Mouse (Mus musculus) splenic B cell, adult 2 months (primary cell): ENCODE results near the gene 4931428F04Rik.

Experiments used
- DNase-seq: peaks from one replicate; pipeline ENCODE4 v3.0.0-alpha.2; 2011; ENCODE audit warnings: low read depth, low spot score
- H3K27me3 ChIP-seq: 2 replicates; pipeline ENCODE4 v1.6.1; 2012; ENCODE audit warnings: mild to moderate bottlenecking, low read length, moderate library complexity, mixed read lengths; ENCODE audit not compliant: control insufficient read depth, poor library complexity, insufficient read depth, severe bottlenecking
- H3K36me3 ChIP-seq: 2 replicates; pipeline ENCODE4 v1.6.1; 2012; ENCODE audit warnings: mild to moderate bottlenecking, low read length, moderate library complexity, mixed read lengths; ENCODE audit not compliant: control insufficient read depth, poor library complexity, insufficient read depth, severe bottlenecking

The 4931428F04Rik gene

DNA sequence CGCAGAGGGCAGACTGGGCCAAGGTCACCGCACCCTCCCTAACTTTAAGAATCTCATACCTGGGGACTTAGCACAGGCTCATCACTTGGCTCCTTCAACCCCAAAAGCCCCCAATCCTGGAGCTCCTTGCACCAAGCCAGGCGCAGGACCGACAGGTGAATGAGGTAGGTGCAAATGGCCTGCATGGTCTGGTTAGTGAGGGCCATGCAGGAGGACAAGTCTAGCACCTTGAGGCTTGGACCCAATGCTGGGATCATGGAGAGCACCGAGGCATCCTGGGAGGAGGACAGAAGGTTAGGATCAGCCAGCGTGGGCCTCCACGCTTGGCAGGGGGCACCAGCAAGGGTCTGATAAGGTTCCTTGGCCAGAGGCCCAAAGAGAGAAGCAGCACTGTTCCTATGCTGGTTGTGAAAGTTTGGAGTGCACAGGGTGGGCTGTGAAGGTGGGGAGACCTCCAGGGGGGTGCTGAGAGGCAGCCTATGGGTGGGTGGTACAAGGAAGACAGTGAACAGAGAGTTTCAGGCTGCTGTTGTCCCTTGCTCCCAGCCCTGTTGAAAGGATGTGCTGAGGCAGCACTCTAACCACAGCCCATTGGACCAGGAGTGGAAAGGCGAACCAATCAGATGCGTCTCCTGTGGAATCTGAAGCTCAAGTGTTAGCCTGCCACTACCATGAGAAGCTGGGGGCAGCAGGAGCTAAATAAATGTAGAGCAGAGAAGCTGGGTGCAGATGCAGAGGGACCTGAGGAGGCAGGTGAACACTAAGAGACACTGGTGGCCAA, 24.1 kb upstream of the 4931428F04Rik start:
- Histone ChIP-seq H3K36me3 (peaks cover 5% of the 10 kb centered on the region), H3K27me3 (no peaks in the 10 kb centered on the region)
- DNase-seq = no peak

DNA sequence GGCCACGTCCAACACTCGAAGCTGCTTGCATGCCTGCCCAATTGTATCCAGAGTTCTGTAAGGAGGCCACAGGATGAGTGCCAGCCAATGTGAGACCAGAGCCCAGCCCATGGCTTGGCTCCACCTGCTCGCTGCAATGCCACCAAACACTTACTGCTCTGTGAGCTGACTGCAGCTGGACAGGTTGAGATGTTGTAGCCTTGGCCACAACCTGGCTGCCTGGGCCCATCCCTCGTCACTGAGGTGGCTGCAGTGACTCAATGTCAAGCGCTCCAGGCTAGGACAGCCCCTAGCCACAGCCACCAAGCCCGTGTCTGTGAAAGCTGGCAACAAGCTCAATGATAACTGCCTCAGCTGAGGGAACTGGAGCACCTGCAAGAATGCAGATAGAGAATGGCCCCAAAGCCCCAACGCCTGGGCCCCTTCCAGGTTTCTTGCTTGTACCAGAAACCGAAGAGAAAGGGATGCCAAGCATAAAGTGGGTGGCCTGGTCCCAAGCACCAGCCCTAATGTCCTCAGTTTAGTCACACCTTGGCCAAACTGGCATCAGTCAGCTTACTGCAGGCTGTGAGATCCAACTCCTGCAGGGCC, 23.3 kb upstream of the 4931428F04Rik start:
- H3K36me3 ChIP-seq = peaks cover 3% of the 10 kb centered on the region
- DNase-seq = no peak
- no peaks in the 10 kb centered on the region; the same call in 1 of the 2 replicates for H3K27me3 ChIP-seq

DNA sequence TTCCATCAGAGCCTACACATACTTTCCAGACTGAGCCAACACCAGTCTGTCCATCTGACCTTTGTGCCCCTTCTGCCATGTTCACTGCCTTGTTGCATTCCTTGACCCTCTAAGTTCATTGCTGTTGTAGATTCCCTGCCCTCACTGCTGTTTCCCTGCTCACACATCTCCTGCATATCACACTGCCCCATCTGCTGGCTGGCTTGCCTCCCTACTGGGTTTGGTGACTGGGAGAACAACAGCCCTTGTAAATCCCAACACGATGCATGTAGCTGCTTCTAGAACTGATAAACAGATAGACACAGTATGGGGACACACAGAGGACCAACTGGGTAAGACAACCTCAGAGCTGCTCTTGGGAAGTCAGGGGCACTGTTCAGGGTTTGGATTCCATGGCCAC, 22.1 kb upstream of the 4931428F04Rik start:
- no peaks in the 10 kb centered on the region; the same call in 1 of the 2 replicates for H3K27me3 ChIP-seq
- DNase-seq = no peak
- H3K36me3 ChIP-seq = peaks cover 3% of the 10 kb centered on the region

GRCm38 (mm10) chr8:105310118-105310517, 20.5 kb upstream of the 4931428F04Rik start:
- peaks cover 3% of the 10 kb centered on the region for H3K36me3 ChIP-seq
- H3K27me3 ChIP-seq = no peaks in the 10 kb centered on the region; the same call in 1 of the 2 replicates
- no peak for DNase-seq

GRCm38 (mm10) chr8:105309142-105309847, 19.6 kb upstream of the 4931428F04Rik start:
- Histone ChIP-seq H3K27me3 (no peaks in the 10 kb centered on the region; the same call in 1 of the 2 replicates), H3K36me3 (peaks cover 3% of the 10 kb centered on the region)
- no peak for DNase-seq

DNA sequence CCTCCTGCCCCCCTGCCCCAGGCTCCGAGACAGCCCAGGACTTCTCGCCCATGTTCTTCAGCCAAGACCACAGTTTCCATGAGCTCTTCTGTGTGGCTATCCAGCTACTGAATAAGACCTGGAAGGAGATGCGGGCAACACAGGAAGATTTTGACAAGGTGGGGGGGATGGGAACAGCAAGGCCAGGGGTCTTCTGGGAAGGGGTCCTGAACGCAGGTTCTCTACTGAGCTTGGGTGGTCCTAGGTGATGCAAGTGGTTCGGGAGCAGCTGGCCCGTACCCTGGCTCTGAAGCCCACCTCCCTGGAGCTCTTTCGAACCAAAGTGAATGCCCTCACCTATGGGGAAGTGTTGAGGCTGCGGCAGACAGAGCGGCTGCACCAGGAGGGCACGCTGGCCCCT, 18.8 kb upstream of the 4931428F04Rik start:
- Histone ChIP-seq H3K36me3 (peaks cover 4% of the 10 kb centered on the region), H3K27me3 (no peaks in the 10 kb centered on the region; the same call in 1 of the 2 replicates)
- DNase-seq = no peak

GRCm38 (mm10) chr8:105307670-105308069, 18.0 kb upstream of the 4931428F04Rik start:
- no peak for DNase-seq
- Histone ChIP-seq H3K27me3 (no peaks in the 10 kb centered on the region; the same call in 1 of the 2 replicates), H3K36me3 (peaks cover 6% of the 10 kb centered on the region)

- Histone ChIP-seq H3K36me3 (peaks cover 13% of the 10 kb centered on the region), H3K27me3 (no peaks in the 10 kb centered on the region; the same call in 1 of the 2 replicates)
- DNase-seq = no peak
Measured at GRCm38 (mm10) chr8:105306146-105306691, 16.6 kb upstream of the 4931428F04Rik start.

DNA sequence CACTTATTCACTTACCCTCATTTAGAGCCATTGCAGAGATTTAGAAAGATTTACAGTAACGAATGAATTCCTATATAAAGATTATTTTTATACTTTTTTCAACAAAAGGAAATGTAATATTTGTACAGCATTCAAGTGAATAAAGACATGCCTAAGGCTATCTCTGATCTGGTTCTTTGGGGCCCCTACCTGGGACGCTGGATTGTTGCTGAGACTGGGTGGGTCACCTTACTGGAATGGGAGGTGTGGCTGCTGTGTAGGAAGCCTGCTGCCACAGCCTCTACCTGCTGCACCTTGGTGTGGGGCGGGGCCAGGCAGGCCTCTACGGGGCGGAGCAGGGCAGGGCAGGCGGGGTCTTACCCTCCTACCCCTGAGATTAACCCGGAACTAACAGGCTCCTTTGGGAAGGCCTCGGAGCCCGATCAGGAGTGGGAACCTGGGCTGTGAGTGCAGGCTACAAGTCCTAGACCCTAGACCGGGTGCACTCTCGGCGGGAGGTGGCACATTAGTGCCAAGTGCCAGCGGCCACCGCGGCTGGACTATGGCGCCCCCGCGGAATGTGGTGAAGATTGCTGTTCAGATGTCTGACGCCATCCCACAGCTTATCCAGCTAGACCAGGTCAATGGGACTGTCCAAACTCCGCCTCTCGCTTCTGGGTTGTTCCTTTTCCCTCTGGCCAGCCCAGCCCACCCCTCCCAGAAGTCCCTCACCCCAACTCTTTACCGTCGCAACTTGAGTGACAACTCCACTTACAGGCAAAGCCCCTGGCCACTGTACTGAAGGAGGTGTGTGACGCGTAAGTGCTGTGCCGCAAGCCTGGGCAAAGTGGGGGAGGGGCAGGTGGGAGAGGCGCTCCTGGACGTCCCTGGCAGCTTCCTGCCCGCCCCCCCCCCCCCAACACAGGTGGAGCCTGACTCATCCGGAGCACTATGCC, 15.8 kb upstream of the 4931428F04Rik start, which contains the start of gene Elmo3:
Elmo3 (plus strand) TSS at position 391 of the 935 bp plus-strand sequence.
- peaks cover 15% of the 10 kb centered on the region for H3K36me3 ChIP-seq
- DNase-seq = peak; percentile 28
- H3K27me3 ChIP-seq = no peaks in the 10 kb centered on the region; the same call in 1 of the 2 replicates

- H3K27me3 ChIP-seq = no peaks in the 10 kb centered on the region; the same call in 1 of the 2 replicates
- DNase-seq = no peak
Measured at GRCm38 (mm10) chr8:105304325-105305210, 14.9 kb upstream of the 4931428F04Rik start.

DNA sequence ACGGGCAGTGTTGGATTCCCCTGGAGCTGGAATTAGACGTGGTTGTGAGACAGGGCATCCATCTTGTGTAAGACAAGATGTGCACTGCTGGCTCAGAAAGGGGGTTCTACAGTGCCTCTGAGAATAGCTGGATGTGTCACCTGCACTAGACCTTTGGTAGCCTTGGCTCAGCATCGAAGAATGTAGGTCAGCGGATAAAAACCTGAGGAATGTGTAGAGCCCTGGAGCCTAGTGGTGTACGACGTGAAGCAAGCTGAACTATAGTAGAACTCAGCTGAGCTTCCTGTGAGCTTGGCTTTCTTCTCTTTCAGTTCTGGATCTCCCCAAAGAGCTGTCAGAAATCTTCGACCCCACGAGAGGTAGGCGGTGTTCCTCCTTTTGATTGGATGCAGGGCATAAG, 14.2 kb upstream of the 4931428F04Rik start:
- no peak for DNase-seq
- Histone ChIP-seq H3K27me3 (no peaks in the 10 kb centered on the region; the same call in 1 of the 2 replicates), H3K36me3 (peaks cover 13% of the 10 kb centered on the region)

More at GRCm38 (mm10) chr8:105304325-105305210, 14.9 kb upstream of the 4931428F04Rik start:
- H3K36me3 ChIP-seq = peaks cover 15% of the 10 kb centered on the region

GRCm38 (mm10) chr8:105303396-105303795, 13.7 kb upstream of the 4931428F04Rik start:
- Histone ChIP-seq H3K36me3 (peaks cover 12% of the 10 kb centered on the region), H3K27me3 (no peaks in the 10 kb centered on the region; the same call in 1 of the 2 replicates)
- no peak for DNase-seq

GRCm38 (mm10) chr8:105299962-105300361, 10.3 kb upstream of the 4931428F04Rik start:
- H3K27me3 ChIP-seq = no peaks in the 10 kb centered on the region
- H3K36me3 ChIP-seq = peaks cover 12% of the 10 kb centered on the region
- no peak for DNase-seq
